Mouse (Mus musculus): Measurements from ENCODE around the gene Arpc3. TPM values are rescaled to one million over a fixed set of nuclear protein-coding genes. Genes with fewer than 3 reads are reported as not detected.

Gene Arpc3
- polyA plus RNA-seq, 1 experiment from 2014 or later: 119 TPM

Other genes with a start within 250 kb of the Arpc3 start
- gene Ppp1cc, start 233.6 kb upstream of the Arpc3 start, polyA plus RNA-seq (2014; fragmentation: Nextera tagmentation; extraction: Ambion mirVana): 274 and 280 TPM in 2 replicates
- gene Hvcn1, start 185.1 kb upstream of the Arpc3 start, polyA plus RNA-seq (2014; fragmentation: Nextera tagmentation; extraction: Ambion mirVana): 1.3 and 2.4 TPM in 2 replicates
- gene Tctn1, start 127.4 kb upstream of the Arpc3 start, polyA plus RNA-seq (2014; fragmentation: Nextera tagmentation; extraction: Ambion mirVana): 3.5 and 3.6 TPM in 2 replicates
- gene Pptc7, start 107.5 kb upstream of the Arpc3 start, polyA plus RNA-seq (2014; fragmentation: Nextera tagmentation; extraction: Ambion mirVana): 5.2 and 5.9 TPM in 2 replicates
- 12.2 and 13.1 TPM in 2 replicates for gene Rad9b, start 37.6 kb upstream of the Arpc3 start, polyA plus RNA-seq (2014; fragmentation: Nextera tagmentation; extraction: Ambion mirVana)
- 288 and 315 TPM in 2 replicates for gene Vps29, start 37.5 kb upstream of the Arpc3 start, polyA plus RNA-seq (2014; fragmentation: Nextera tagmentation; extraction: Ambion mirVana)
- gene Gpn3, start 20.0 kb upstream of the Arpc3 start, polyA plus RNA-seq (2014; fragmentation: Nextera tagmentation; extraction: Ambion mirVana): 54.9 and 57.2 TPM in 2 replicates
- gene Fam216a, start 19.5 kb upstream of the Arpc3 start, polyA plus RNA-seq (2014; fragmentation: Nextera tagmentation; extraction: Ambion mirVana): 146 and 157 TPM in 2 replicates
- 33.1 and 37.3 TPM in 2 replicates for gene Anapc7, start 29.8 kb downstream of the Arpc3 start, polyA plus RNA-seq (2014; fragmentation: Nextera tagmentation; extraction: Ambion mirVana)
- 34.8 and 35.1 TPM in 2 replicates for gene Atp2a2, start 110.3 kb downstream of the Arpc3 start, polyA plus RNA-seq (2014; fragmentation: Nextera tagmentation; extraction: Ambion mirVana)
- 48.9 and 67.6 TPM in 2 replicates for gene Ift81, start 222.6 kb downstream of the Arpc3 start, polyA plus RNA-seq (2014; fragmentation: Nextera tagmentation; extraction: Ambion mirVana)

Measured in forebrain, embryonic 14.5 days (tissue).